Mouse (Mus musculus): Measurements from ENCODE around the gene Serpina1f. TPM values are rescaled to one million over a fixed set of nuclear protein-coding genes. Genes with fewer than 3 reads are reported as not detected.

Gene Serpina1f
- polyA plus RNA-seq, 1 experiment = 0.08 TPM

- H3K36me3 ChIP-seq (ENCODE audit: control insufficient read depth, insufficient read depth, low read length) = no peaks in the 10 kb centered on the region
- TF ChIP-seq POLR2A (IDR thresholded peaks at IDR 0.05; ENCODE audit: control insufficient read depth, extremely low read depth, insufficient read depth, low read length, poor library complexity) (no peak), CTCF (IDR thresholded peaks at IDR 0.05; ENCODE audit: borderline replicate concordance, control insufficient read depth, extremely low read depth, insufficient read depth, low read length, poor library complexity) (no peak)
- peak; percentile 54 for DNase-seq
- WGBS = 0% methylated on average over 2 of the region's 2 CpGs
- no peak overlapping the region for H3K4me3 ChIP-seq (ENCODE audit: control insufficient read depth, insufficient read depth, low read length)
- no peaks in the 10 kb centered on the region for H3K4me1 ChIP-seq (replicated peaks; ENCODE audit: control insufficient read depth, insufficient read depth, low read length)
- H3K27me3 ChIP-seq (ENCODE audit: control insufficient read depth, insufficient read depth, low read length) = no peaks in the 10 kb centered on the region
- no peak overlapping the region for H3K27ac ChIP-seq (ENCODE audit: control insufficient read depth, insufficient read depth, low read length)
Measured at GRCm38 (mm10) chr12:103643336-103643735, 52.0 kb downstream of the Serpina1f start.

Other genes starting within 250 kb of the Serpina1f start
- 0.62 and 1.1 TPM in 2 replicates for gene Ifi27l2b, start 238.3 kb downstream of the Serpina1f start, polyA plus RNA-seq (2012; rRNA removed)
- gene Ppp4r4, start 163.2 kb downstream of the Serpina1f start, polyA plus RNA-seq (2012; rRNA removed) = 0.12 and 0.15 TPM in 2 replicates
- 0.19 and 0.43 TPM in 2 replicates for gene Serpina10, start 64.1 kb downstream of the Serpina1f start, polyA plus RNA-seq (2012; rRNA removed)
- 0.24 TPM in 1 of 2 replicates, not detected in the other for gene Serpina6, start 38.3 kb downstream of the Serpina1f start, polyA plus RNA-seq (2012; rRNA removed)
- not detected in 2 replicates for gene Serpina16, start 19.4 kb downstream of the Serpina1f start, polyA plus RNA-seq (2012; rRNA removed)
- 0.13 and 10.8 TPM in 2 replicates for gene Serpina1d, start 78.1 kb upstream of the Serpina1f start, polyA plus RNA-seq (2012; rRNA removed)
- 1.6 and 15.5 TPM in 2 replicates for gene Serpina1b, start 134.8 kb upstream of the Serpina1f start, polyA plus RNA-seq (2012; rRNA removed)
- gene Serpina1a, start 168.0 kb upstream of the Serpina1f start, polyA plus RNA-seq (2012; rRNA removed) = 1.1 and 10.4 TPM in 2 replicates
- gene Serpina1c, start 209.4 kb upstream of the Serpina1f start, polyA plus RNA-seq (2012; rRNA removed) = 0.13 and 15.1 TPM in 2 replicates

Data from thymus, adult 2 months (tissue).